In the genomic region with DNA sequence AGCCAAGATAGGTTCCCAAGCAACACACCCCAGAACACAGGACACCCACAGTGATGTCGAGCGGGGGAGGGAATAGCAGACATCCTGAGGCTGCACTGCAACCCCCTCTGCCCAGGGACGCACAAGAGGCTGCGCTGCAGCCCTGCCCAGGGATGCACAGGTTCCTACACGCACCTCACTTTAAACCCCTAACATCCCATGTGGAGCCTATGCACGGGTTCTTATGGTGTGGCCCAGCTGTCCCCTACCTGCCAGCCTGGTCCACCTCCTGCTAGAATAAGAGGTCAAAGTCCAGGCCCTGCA, we compare ENCODE assay signal across 11 mouse cellular contexts. TPM values are rescaled to one million over a fixed set of nuclear protein-coding genes. Genes with fewer than 3 reads are reported as not detected.
DNase-seq lines count a peak whose midpoint lies in the region; ATAC-seq and TF ChIP-seq lines count a peak whose summit lies in the region.
"Had no signal": no experiment of that assay in that cellular context is flagged by ENCODE, and none has a peak within 500 bp of the region (broad histone marks: within the 10 kb centered on the region; RNA-seq: fewer than 3 reads in every experiment).

No protein-coding gene starts in this region.

- peaks cover 14% of the 10 kb centered on the region for H3K36me3 ChIP-seq in midbrain, embryonic 13.5 days
- no peaks in the 10 kb centered on the region; the same call in 1 of the 2 replicates for H3K36me3 ChIP-seq in midbrain, postnatal 0 days (ENCODE audit: insufficient read depth, low read length)
- H3K36me3 ChIP-seq in intestine, embryonic 15.5 days: 0 out of 2 replicates have a peak, but pooled peaks cover 4% of the 10 kb centered on the region
- H3K36me3 ChIP-seq in stomach, embryonic 16.5 days (ENCODE audit: control insufficient read depth, insufficient read depth, low read length): no peaks in the 10 kb centered on the region

- H3K9ac ChIP-seq in midbrain, embryonic 13.5 days (replicated peaks): 0 out of 2 replicates have a peak overlapping the region, but pooled peaks have one; percentile 10
- no peak overlapping the region for H3K9ac ChIP-seq in midbrain, postnatal 0 days (replicated peaks; ENCODE audit: low read length, poor library complexity, severe bottlenecking)
- H3K9ac ChIP-seq in intestine, embryonic 15.5 days: no peak overlapping the region
- H3K9ac ChIP-seq in stomach, embryonic 16.5 days (ENCODE audit: low read length): peak overlapping the region; percentile 9; the same call in 1 of the 2 replicates

- no peak for DNase-seq in gastrocnemius, adult 2 months
- DNase-seq in gastrocnemius, adult 18-20 months (ENCODE audit: low spot score): no peak
- no peak for DNase-seq in midbrain, postnatal 0 days (ENCODE audit: low spot score)
- DNase-seq in urinary bladder, postnatal 4 days (ENCODE audit: low spot score in 2 of 2): no peak
- no peak for DNase-seq in left cerebral cortex, postnatal 4 days
- DNase-seq: adrenal gland, postnatal 14 days; lung, adult 18-20 months had no signal

- peak; percentile 40; the same call in 1 of the 2 replicates for ATAC-seq in midbrain, embryonic 13.5 days
- no peak for ATAC-seq in midbrain, postnatal 0 days (ENCODE audit: low FRiP score)
- ATAC-seq in intestine, embryonic 15.5 days: peak; percentile 52
- ATAC-seq in stomach, embryonic 16.5 days (ENCODE audit: insufficient read depth, low FRiP score): peak; percentile 49; the same call in 1 of the 2 replicates

- H3K27me3 ChIP-seq in midbrain, embryonic 13.5 days: no peaks in the 10 kb centered on the region
- H3K27me3 ChIP-seq in midbrain, postnatal 0 days (ENCODE audit: insufficient read depth, low read length): no peaks in the 10 kb centered on the region
- H3K27me3 ChIP-seq in intestine, embryonic 15.5 days (replicated peaks): no peaks in the 10 kb centered on the region
- H3K27me3 ChIP-seq in stomach, embryonic 16.5 days (ENCODE audit: control insufficient read depth, insufficient read depth, low read length): no peaks in the 10 kb centered on the region
- H3K27me3 ChIP-seq: megakaryocyte, embryonic 14.5 days had no signal

- no peak overlapping the region for H3K4me3 ChIP-seq in gastrocnemius, adult 2 months
- H3K4me3 ChIP-seq in midbrain, embryonic 13.5 days (replicated peaks): no peak overlapping the region
- no peak overlapping the region for H3K4me3 ChIP-seq in midbrain, postnatal 0 days (ENCODE audit: low read depth, low read length)
- H3K4me3 ChIP-seq in intestine, embryonic 15.5 days (replicated peaks): no peak overlapping the region
- H3K4me3 ChIP-seq in stomach, embryonic 16.5 days (replicated peaks; ENCODE audit: low read length): no peak overlapping the region
- H3K4me3 ChIP-seq: megakaryocyte, embryonic 14.5 days had no signal

- no peak for TF ChIP-seq CTCF in gastrocnemius, adult 2 months (IDR thresholded peaks at IDR 0.05)
- no peak for TF ChIP-seq CTCF in midbrain, postnatal 0 days (IDR thresholded peaks at IDR 0.05)

- peaks cover 66% of the 10 kb centered on the region for H3K4me1 ChIP-seq in midbrain, embryonic 13.5 days (replicated peaks)
- H3K4me1 ChIP-seq in midbrain, postnatal 0 days (ENCODE audit: insufficient read depth, low read length): peaks cover 37% of the 10 kb centered on the region
- peaks cover 70% of the 10 kb centered on the region for H3K4me1 ChIP-seq in intestine, embryonic 15.5 days (replicated peaks)
- H3K4me1 ChIP-seq in stomach, embryonic 16.5 days (ENCODE audit: control insufficient read depth, insufficient read depth, low read length): peaks cover 68% of the 10 kb centered on the region

- intact Hi-C loops in gastrocnemius, adult 2 months (cut with DNase I): no loop called here
- intact Hi-C loops in left cerebral cortex, postnatal 4 days (cut with DNase I): no loop called here

- H3K4me2 ChIP-seq in midbrain, embryonic 13.5 days (replicated peaks): no peak overlapping the region
- no peak overlapping the region; the same call in 1 of the 2 replicates for H3K4me2 ChIP-seq in midbrain, postnatal 0 days (ENCODE audit: low read depth, low read length, poor library complexity, severe bottlenecking)
- H3K4me2 ChIP-seq in intestine, embryonic 15.5 days (replicated peaks): peak overlapping the region; percentile 39
- H3K4me2 ChIP-seq in stomach, embryonic 16.5 days (ENCODE audit: low read depth, low read length): no peak overlapping the region

- H3K27ac ChIP-seq in gastrocnemius, adult 2 months: peak overlapping the region; percentile 86
- H3K27ac ChIP-seq in midbrain, embryonic 13.5 days: peak overlapping the region; percentile 4; the same call in 1 of the 2 replicates
- H3K27ac ChIP-seq in midbrain, postnatal 0 days (ENCODE audit: low read depth, low read length): no peak overlapping the region
- 0 out of 2 replicates have a peak overlapping the region, but pooled peaks have one; percentile 4 for H3K27ac ChIP-seq in intestine, embryonic 15.5 days
- H3K27ac ChIP-seq in stomach, embryonic 16.5 days (ENCODE audit: low read length): no peak overlapping the region

- no peaks in the 10 kb centered on the region for H3K9me3 ChIP-seq in midbrain, embryonic 13.5 days
- H3K9me3 ChIP-seq in midbrain, postnatal 0 days (ENCODE audit: low read length): no peaks in the 10 kb centered on the region
- H3K9me3 ChIP-seq in intestine, embryonic 15.5 days: no peaks in the 10 kb centered on the region
- H3K9me3 ChIP-seq in stomach, embryonic 16.5 days (replicated peaks; ENCODE audit: control insufficient read depth, low read length): no peaks in the 10 kb centered on the region
- H3K9me3 ChIP-seq: megakaryocyte, embryonic 14.5 days had no signal

- 66% methylated on average over 6 of the region's 6 CpGs for WGBS in midbrain, embryonic 13.5 days
- WGBS in midbrain, postnatal 0 days: 62% methylated on average over 6 of the region's 6 CpGs
- 72% methylated on average over 6 of the region's 6 CpGs for WGBS in intestine, embryonic 15.5 days
- WGBS in stomach, embryonic 16.5 days: 60% methylated on average over 6 of the region's 6 CpGs

RNA-seq across cellular contexts. Expression of a gene that starts 8.7 kb away (rescaled TPM):
- 10 to 100 TPM; 28.5 to 35.6 TPM for total RNA-seq in gastrocnemius, adult 2 months (2021)
- total RNA-seq in gastrocnemius, adult 18-20 months (2021): 10 to 100 TPM; 28.3 to 31.3 TPM
- 9.3 and 9.9 TPM in 2 replicates for polyA plus RNA-seq in midbrain, embryonic 13.5 days (2015; fragmentation: Nextera tagmentation; extraction: Ambion mirVana)
- 59.8 and 63.1 TPM in 2 replicates for total RNA-seq in midbrain, postnatal 0 days (2014; rRNA removed)
- 7.1 and 8.4 TPM in 2 replicates for polyA plus RNA-seq in midbrain, postnatal 0 days (2015; fragmentation: Nextera tagmentation; extraction: Ambion mirVana)
- 13.3 and 13.8 TPM in 2 replicates for polyA plus RNA-seq in intestine, embryonic 15.5 days (2015; fragmentation: Nextera tagmentation; extraction: Ambion mirVana)
- 17.7 and 17.9 TPM in 2 replicates for polyA plus RNA-seq in stomach, embryonic 16.5 days (2015; fragmentation: Nextera tagmentation; extraction: Ambion mirVana)
- total RNA-seq in left cerebral cortex, postnatal 4 days (2021): 100 to 1,000 TPM; 117 to 121 TPM

RNA-seq across cellular contexts. Expression of a gene that starts 35.9 kb away (rescaled TPM):
- total RNA-seq in gastrocnemius, adult 2 months (2021): 1 to 10 TPM; 4.6 to 6.1 TPM
- 1 to 10 TPM; 5.2 to 6.6 TPM for total RNA-seq in gastrocnemius, adult 18-20 months (2021)
- polyA plus RNA-seq in midbrain, embryonic 13.5 days (2015; fragmentation: Nextera tagmentation; extraction: Ambion mirVana): 91.2 and 92.7 TPM in 2 replicates
- total RNA-seq in midbrain, postnatal 0 days (2014; rRNA removed): 39.5 and 48.7 TPM in 2 replicates
- polyA plus RNA-seq in midbrain, postnatal 0 days (2015; fragmentation: Nextera tagmentation; extraction: Ambion mirVana): 56.6 and 57.1 TPM in 2 replicates
- polyA plus RNA-seq in intestine, embryonic 15.5 days (2015; fragmentation: Nextera tagmentation; extraction: Ambion mirVana): 64.1 and 74.9 TPM in 2 replicates
- 58.4 and 60.1 TPM in 2 replicates for polyA plus RNA-seq in stomach, embryonic 16.5 days (2015; fragmentation: Nextera tagmentation; extraction: Ambion mirVana)
- 10 to 100 TPM; 32.1 to 33.0 TPM for total RNA-seq in left cerebral cortex, postnatal 4 days (2021)

Comparison
In these comparisons a context has a peak if more than half of its experiments do, and no peak if none do; other contexts are left out.
1. H3K27ac ChIP-seq: peak in gastrocnemius, adult 2 months (single experiment), midbrain, embryonic 13.5 days (single experiment) and intestine, embryonic 15.5 days (single experiment); none in midbrain, postnatal 0 days (single experiment) and stomach, embryonic 16.5 days (single experiment).
2. H3K9ac ChIP-seq: peak in midbrain, embryonic 13.5 days (single experiment) and stomach, embryonic 16.5 days (single experiment); none in midbrain, postnatal 0 days (single experiment) and intestine, embryonic 15.5 days (single experiment).